Mouse (Mus musculus) testis, adult 2 months (tissue): Measurements from ENCODE around the gene Hivep2.

Experiments
- CTCF ChIP-seq: fragments of 200-500 bp; IDR thresholded peaks from 2 replicates; pipeline ENCODE4 v1.5.1; 2012; ENCODE audit warnings: low read depth, mild to moderate bottlenecking, inconsistent platforms, low read length, moderate library complexity; ENCODE audit not compliant: control insufficient read depth, insufficient read depth, insufficient replicate concordance
- POLR2A ChIP-seq: fragments of 200-500 bp; IDR thresholded peaks from 2 replicates; pipeline ENCODE4 v1.6.1; 2012; ENCODE audit warnings: low read depth, mild to moderate bottlenecking, inconsistent platforms, low read length, moderate library complexity; ENCODE audit not compliant: control insufficient read depth

- TF ChIP-seq CTCF (no peak), POLR2A (no peak)
These were observed 66.7 kb downstream of the Hivep2 start for GRCm38 (mm10) chr10:14032532-14032931.
